Mouse (Mus musculus) left cerebral cortex, adult 2 months (tissue): Measurements from ENCODE around the gene Iqcg. TPM values are rescaled to one million over a fixed set of nuclear protein-coding genes. Genes with fewer than 3 reads are reported as not detected.

ENCODE experiments used
- DNase-seq, 2 experiments: peaks; one replicate each; pipeline ENCODE4 v3.0.0; 2021 to 2022; ENCODE audit warnings: low spot score in 2 of 2, mixed read lengths in 1 of 2; ENCODE audit errors: extremely low spot score in 1 of 2
- H3K27ac ChIP-seq: fragments of 200-600 bp; 2 replicates; pipeline ENCODE4 v1.8.1; 2022
- H3K4me3 ChIP-seq: fragments of 200-600 bp; 2 replicates; pipeline ENCODE4 v1.8.1; 2022
- CTCF ChIP-seq: fragments of 200-600 bp; IDR thresholded peaks from 2 replicates; pipeline ENCODE4 v1.8.1; 2022; ENCODE audit warnings: antibody characterized with exemption, mild to moderate bottlenecking, moderate library complexity
- intact Hi-C: fragments of 180-260 bp; cut with DNase I; formaldehyde crosslinking; loops from one replicate; pipeline ENCODE4 v1.15.1; 2025
- microRNA-seq, 2 experiments: library from miRNA; unstranded; fragments of <30 nt; microRNA quantifications; one replicate each; pipeline ENCODE4 v1.2.0; 2021
- total RNA-seq, 2 experiments: library from RNA; stranded (reverse); gene quantifications; 2 replicates each; pipeline ENCODE4 v1.2.3; 2021

Gene Iqcg
- total RNA-seq, 2 experiments from 2014 or later: 3.7 to 4.9 TPM

DNA sequence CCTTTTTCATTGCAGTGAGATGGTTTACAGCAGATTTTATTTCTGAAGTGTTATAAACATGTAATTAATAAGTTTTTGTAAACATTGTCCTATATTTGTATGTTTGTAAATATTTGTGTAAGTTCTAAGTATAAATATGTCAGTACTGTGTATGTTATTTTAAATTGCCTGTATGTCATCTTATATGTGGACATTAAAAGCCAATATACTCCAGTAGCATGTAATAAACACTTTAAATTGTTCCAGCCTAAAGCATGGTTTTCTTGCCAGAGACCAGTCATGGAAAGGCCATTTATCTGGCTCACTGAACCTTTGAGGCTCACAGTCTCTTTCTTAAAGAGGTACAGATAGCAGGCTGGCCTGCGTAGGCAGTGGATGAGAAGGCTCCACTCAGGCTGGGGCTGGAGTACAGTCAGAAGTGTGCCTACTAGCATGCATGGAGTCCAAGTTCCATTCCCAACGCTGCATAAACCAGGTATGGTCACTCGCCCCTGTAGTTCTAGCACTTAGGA lies 40.6 kb downstream of the Iqcg start:
- no peak overlapping the region for H3K27ac ChIP-seq
- H3K4me3 ChIP-seq: no peak overlapping the region
- DNase-seq: no peak
- intact Hi-C loops: no loop called here
- no peak for TF ChIP-seq CTCF

DNA sequence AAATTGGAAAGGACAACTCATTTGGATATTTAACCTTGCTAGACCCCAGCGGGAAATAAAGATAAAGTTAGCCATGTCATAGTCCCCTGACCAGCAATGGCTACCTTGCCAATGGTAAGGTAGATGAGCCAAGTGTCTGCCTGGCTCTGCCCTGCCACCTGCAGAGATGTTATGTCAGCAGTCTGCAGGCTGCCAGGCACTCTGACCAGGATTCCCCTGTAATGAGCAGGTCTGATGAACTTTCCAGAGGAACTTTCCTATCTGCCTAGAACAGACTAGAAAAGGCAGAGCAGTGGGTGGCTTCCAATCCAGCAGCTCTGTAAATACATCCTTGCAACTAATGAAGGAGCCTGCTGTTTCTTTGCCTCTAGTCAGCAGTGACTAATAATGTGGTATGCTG lies 41.1 kb downstream of the Iqcg start:
- intact Hi-C loops: no loop called here
- TF ChIP-seq CTCF: no peak
- no peak overlapping the region for H3K4me3 ChIP-seq
- no peak overlapping the region for H3K27ac ChIP-seq
- DNase-seq: no peak

DNA sequence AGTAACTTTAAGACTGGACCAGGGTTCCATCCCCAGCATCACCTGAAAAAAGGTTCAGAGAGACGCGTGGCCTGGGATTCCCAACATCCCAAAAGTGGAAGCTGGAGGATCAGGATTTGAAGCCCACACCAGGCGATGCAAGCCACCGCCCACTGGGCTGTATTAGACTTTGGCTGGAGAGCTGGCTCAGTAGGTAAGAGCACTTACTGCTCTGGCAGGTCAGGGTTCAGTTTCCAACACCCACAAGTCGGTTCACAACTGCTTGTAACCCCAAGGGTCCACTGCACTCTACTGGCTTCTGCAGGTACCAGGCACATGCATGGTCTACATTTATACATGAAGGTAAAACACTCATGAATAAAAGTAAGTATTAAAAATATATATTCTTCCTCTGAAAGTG lies 42.2 kb downstream of the Iqcg start:
- intact Hi-C loops: no loop called here
- TF ChIP-seq CTCF: no peak
- Histone ChIP-seq H3K27ac (no peak overlapping the region), H3K4me3 (no peak overlapping the region)
- no peak for DNase-seq

DNA sequence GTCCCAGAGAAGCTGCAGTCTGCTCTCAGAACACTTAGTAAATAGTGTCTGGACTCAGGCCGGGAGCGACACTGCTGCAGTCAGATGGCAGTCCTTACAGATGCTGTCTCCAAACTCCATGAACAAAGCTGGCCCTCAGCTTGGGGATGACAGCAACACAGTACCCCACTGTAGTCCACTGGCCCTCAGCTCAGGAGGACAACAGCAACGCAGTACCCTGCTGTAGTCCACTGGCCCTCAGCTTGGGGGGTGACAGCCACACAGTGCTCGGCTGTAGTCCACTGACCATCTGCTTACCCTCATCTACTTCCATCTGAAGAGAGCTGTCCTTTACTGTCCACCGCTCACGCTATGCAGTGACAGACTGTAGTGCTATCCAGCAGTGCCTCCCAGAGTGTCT lies 45.9 kb downstream of the Iqcg start:
- no peak overlapping the region for H3K27ac ChIP-seq
- H3K4me3 ChIP-seq: no peak overlapping the region
- intact Hi-C loops: no loop called here
- no peak for TF ChIP-seq CTCF
- DNase-seq: no peak

DNA sequence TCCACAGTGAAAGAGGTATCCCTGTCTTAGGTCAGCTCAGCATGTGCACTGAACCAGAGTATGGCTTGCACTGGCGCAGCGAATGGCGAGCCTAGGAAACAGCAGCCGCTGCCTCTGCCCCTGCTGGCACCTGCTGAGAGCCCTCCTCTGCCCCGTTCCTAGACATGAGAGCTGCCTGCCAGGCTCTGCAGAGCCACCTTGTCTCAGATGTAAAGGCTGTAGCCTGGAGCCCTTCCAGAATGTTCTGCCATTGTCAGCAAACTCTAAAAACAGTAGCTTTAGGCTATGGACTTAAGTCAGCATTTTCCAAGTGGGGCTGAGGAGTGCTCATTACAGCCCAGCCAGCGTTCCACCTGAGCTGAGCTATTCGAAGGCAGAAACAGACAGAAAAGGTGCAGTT lies 48.6 kb downstream of the Iqcg start:
- intact Hi-C loops: no loop called here
- no peak for TF ChIP-seq CTCF
- Histone ChIP-seq H3K4me3 (no peak overlapping the region), H3K27ac (no peak overlapping the region)
- no peak for DNase-seq

DNA sequence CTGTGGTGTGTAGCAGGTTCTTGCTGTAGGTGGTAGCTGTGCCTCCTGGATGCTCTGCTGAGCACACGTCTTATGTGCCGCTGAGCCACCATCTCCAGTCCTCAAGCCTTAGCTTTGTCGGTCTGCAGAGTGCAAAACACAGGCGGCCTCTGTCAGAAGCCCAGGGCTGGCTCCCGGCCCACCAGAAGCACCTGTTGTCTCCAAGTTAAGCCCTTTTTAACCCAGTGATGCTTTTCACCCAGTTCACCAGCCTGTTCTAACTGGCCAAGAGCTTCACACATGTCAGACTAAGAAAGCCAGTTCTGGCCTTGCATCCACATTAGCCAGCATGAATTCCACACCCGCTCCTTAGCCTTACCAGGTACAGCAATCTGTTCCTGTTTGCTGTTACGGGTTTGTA lies 49.1 kb downstream of the Iqcg start:
- TF ChIP-seq CTCF: no peak
- no peak for DNase-seq
- Histone ChIP-seq H3K27ac (no peak overlapping the region), H3K4me3 (no peak overlapping the region)
- intact Hi-C loops: no loop called here

DNA sequence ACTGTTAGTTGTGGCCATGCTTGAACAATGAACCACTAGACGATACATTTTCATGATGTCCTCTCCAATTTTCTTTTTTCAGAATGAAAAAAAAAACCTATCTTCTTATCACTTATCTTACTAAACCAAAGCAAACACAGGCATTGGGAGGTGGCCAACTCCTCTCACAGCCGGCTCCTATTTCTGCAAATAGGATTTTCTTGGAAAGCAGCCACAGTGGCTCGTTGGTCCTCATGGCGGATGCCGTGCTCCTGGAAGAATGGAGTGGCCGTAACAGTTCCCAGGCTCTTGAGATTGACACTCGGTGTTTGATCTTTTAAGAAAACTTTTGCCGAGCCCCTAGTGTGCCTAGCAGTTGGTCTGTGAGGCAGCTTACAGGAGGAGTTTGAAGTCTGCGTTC lies 50.8 kb downstream of the Iqcg start:
- no peak overlapping the region for H3K4me3 ChIP-seq
- intact Hi-C loops: no loop called here
- no peak overlapping the region for H3K27ac ChIP-seq
- no peak for TF ChIP-seq CTCF
- DNase-seq: no peak

DNA sequence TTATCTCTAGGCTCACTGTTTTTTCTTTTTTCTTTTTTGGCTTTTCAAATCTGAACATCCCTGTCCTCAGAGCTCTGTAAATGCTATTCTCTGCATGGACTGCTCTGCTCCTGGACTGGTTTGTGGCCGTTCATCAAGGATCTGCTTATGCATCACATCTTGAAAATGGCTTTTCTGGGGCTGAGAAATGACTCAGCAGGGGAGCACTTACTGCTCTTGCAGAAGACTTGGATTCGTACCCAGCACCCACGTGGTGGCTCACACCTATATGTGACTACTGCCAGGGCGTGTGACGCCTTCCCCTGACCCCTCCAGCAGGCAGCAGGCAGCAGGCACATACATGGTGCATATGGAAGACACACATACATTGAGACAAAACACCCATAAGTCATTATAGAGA lies 63.9 kb downstream of the Iqcg start:
- H3K27ac ChIP-seq: peak overlapping the region; percentile 38; the same call in 1 of the 2 replicates
- intact Hi-C loops: loop anchor here (5.0 kb wide), 1 partner anchor 80 kb away; the partner anchor contains the start of gene Lrch3
- H3K4me3 ChIP-seq: no peak overlapping the region
- no peak for TF ChIP-seq CTCF
- DNase-seq: peak in 1 of 2 experiments; percentile 36

DNA sequence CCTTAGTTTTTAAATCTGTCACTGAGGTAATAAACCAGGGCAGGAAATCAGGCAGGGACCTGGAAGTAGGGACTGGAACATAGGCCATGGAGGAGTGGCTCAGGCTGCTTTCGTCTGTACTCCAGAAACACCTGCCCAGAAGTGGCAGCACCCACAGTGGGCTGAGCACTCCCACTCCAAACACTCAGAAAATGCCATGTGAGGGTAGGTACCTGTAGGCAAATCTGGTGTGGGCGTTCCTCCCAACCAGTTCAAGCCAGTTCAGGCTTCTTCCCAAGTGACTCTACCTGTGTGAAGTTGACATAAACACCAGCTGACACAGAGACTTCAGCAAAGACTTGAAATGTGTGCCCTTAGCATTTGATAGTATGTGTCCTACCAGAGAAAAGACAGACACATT lies 71.4 kb downstream of the Iqcg start:
- H3K27ac ChIP-seq: no peak overlapping the region
- DNase-seq: no peak
- no peak overlapping the region for H3K4me3 ChIP-seq
- intact Hi-C loops: no loop called here
- no peak for TF ChIP-seq CTCF

DNA sequence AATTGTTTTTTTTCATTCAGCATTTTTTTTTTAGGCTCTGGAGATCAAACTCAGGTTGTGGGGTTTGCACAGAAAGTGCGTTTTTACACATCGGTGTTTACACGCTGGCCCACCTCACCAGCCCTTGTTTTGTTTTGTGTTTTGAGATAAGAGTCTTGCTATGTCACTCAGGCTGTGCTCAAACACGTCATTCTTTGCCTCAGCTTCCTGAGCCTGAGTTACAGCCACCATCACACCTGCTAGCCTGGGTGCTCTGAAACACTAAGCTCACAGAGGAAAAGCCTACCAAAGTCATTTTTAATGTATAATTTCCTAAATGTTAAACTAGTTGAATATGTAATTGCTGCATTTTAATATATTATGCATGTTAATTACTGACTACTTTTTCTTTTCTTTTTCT lies 74.6 kb downstream of the Iqcg start:
- no peak overlapping the region for H3K27ac ChIP-seq
- DNase-seq: no peak
- intact Hi-C loops: no loop called here
- no peak overlapping the region for H3K4me3 ChIP-seq
- no peak for TF ChIP-seq CTCF

DNA sequence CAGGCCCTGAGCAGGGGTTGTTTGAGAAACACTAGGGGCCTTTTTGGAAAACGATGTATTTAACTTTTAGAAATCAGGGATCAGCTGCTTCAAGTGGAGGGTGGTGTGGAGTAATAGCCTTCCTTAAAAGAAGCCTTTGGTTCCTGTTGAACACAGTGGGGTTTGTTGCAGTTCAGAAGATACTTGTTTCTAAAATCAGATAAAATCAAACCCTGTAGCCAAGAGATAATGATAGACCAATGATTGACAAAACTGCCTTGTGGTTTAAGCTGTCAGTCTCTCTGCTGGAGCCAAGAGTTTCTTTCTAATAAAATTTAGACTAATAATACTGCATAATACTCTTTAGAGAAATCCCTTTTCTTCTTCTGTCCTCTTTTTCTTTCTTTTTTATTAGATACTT lies 75.8 kb downstream of the Iqcg start:
- no peak for TF ChIP-seq CTCF
- H3K4me3 ChIP-seq: no peak overlapping the region
- no peak for DNase-seq
- intact Hi-C loops: no loop called here
- no peak overlapping the region for H3K27ac ChIP-seq

DNA sequence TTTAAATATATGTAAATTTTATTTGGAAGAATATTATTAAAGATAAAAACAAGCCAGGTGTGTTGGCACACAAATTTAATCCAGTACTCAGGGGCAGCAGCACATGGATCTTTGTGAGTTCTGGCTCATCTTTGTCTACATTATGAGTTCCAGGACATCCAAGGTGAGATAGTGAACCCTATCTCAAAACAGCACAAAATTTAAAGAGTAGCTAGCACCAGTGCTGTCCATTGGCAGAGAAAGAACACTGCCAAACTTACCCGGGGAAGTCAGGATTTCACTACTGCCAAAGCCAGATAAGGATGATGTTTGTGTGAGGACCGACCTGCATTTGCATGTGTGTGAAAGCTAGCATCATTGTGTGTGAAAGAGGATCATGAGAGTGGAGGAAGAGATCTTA lies 83.0 kb downstream of the Iqcg start:
- H3K27ac ChIP-seq: no peak overlapping the region
- intact Hi-C loops: no loop called here
- no peak for TF ChIP-seq CTCF
- no peak for DNase-seq
- no peak overlapping the region for H3K4me3 ChIP-seq

DNA sequence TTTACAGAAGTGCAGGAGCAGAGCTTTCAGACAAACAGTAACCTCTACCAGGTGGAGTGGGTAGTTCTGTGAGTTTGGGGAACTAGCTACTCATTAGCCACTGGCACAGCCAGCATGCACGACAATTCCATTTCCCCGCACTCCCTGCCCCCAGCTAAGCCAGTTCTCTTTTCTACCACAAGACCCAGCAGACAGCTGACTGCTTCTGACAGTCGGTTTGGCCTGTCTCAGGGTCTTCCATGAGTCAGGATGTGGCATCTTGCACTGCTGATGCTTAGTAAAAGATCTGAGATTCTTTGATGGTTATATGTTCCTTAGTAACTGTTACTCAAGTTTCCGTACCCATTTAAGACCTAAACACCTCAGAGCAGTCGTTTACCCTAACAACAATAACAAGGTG lies 83.5 kb downstream of the Iqcg start:
- Histone ChIP-seq H3K4me3 (no peak overlapping the region), H3K27ac (no peak overlapping the region)
- intact Hi-C loops: no loop called here
- DNase-seq: no peak
- TF ChIP-seq CTCF: no peak

Small RNA genes lying within 50 kb of the gene (microRNA-seq; reads per million reads assigned to microRNA genes)
- gene Gm22231 (0 reads per million in 2 experiments), gene Mir1947 (1.9 to 6.5 reads per million in 2 experiments)

Other genes starting within 250 kb of the Iqcg start
- not detected for gene Smbd1, start 245.7 kb downstream of the Iqcg start, total RNA-seq
- gene Fyttd1, start 178.7 kb downstream of the Iqcg start, total RNA-seq: 100 to 1,000 TPM; 112 to 119 TPM
- gene Rubcn, start 178.5 kb downstream of the Iqcg start, total RNA-seq: 10 to 100 TPM; 69.8 to 73.7 TPM
- 10 to 100 TPM; 37.7 to 39.3 TPM for gene Lrch3, start 142.1 kb downstream of the Iqcg start, total RNA-seq
- gene Rpl35a, start 235 bp upstream of the Iqcg start, total RNA-seq: 100 to 1,000 TPM; 287 to 307 TPM
- gene Lmln, start 6.3 kb upstream of the Iqcg start, total RNA-seq: 10 to 100 TPM; 12.3 to 14.8 TPM
- gene Osbpl11, start 128.9 kb upstream of the Iqcg start, total RNA-seq: 10 to 100 TPM; 16.6 to 18.7 TPM
- 10 to 100 TPM; 32.0 to 33.2 TPM for gene Snx4, start 195.2 kb upstream of the Iqcg start, total RNA-seq